Mouse (Mus musculus) liver, adult 2 months (tissue): Measurements from ENCODE around the gene Ralb.

ENCODE experiments used
- CTCF ChIP-seq: fragments of 200-500 bp; IDR thresholded peaks from 2 replicates; pipeline ENCODE4 v1.5.1; 2011; ENCODE audit warnings: low read depth, low read length, control low read depth
- POLR2A ChIP-seq: fragments of 200-500 bp; IDR thresholded peaks from 2 replicates; pipeline ENCODE4 v1.6.1; 2011; ENCODE audit warnings: low read length, control low read depth; ENCODE audit not compliant: insufficient read depth; ENCODE audit errors: extremely low read depth

DNA sequence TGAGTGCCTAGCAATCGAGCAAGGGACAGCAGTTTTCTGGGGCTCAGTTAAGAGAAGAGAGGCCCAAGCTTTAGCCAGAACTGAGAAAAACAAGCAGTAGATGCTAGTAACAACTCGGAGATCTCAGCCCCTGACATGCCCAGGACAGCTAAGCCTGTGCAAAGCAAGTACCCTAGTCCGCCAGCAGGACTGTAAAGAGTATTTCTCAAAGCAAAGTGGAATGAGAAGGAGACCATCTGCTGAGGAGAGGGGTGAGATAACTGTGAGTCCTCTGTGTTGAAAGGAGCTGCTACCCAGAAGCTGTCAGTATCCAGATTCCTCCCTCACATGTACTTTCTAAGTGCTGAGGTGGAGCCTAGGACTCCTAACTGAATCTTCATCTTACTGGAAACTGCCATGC is 41.9 kb upstream of the Ralb start:
- TF ChIP-seq CTCF (no peak), POLR2A (no peak)
